Mouse (Mus musculus) stomach, embryonic 16.5 days (tissue): ENCODE measurements around the gene Ppm1h. TPM values are rescaled to one million over a fixed set of nuclear protein-coding genes. Genes with fewer than 3 reads are reported as not detected.

Experiments
- ATAC-seq: fragments of 200-750 bp; cut with Nextera tagmentation; 2 replicates; pipeline ENCODE4 v1.8.0; 2017; ENCODE audit warnings: moderate number of reproducible peaks, moderate TSS enrichment; ENCODE audit not compliant: insufficient read depth, low FRiP score
- H3K27ac ChIP-seq: fragments of 300-500 bp; sonication (generic); 2 replicates; pipeline ENCODE4 v1.5.1; 2014; ENCODE audit warnings: low read length
- H3K27me3 ChIP-seq: fragments of 300-500 bp; sonication (generic); 2 replicates; pipeline ENCODE4 v1.6.1; 2014; ENCODE audit warnings: low read length, control low read depth, mixed read lengths; ENCODE audit not compliant: control insufficient read depth, insufficient read depth
- H3K36me3 ChIP-seq: fragments of 300-500 bp; sonication (generic); 2 replicates; pipeline ENCODE4 v1.6.1; 2014; ENCODE audit warnings: low read length; ENCODE audit not compliant: control insufficient read depth, insufficient read depth
- H3K4me1 ChIP-seq: fragments of 300-500 bp; sonication (generic); 2 replicates; pipeline ENCODE4 v1.6.1; 2014; ENCODE audit warnings: low read length, control low read depth, mixed read lengths; ENCODE audit not compliant: control insufficient read depth, insufficient read depth
- H3K4me2 ChIP-seq: fragments of 300-500 bp; sonication (generic); 2 replicates; pipeline ENCODE4 v1.6.1; 2014; ENCODE audit warnings: low read depth, low read length, mixed read lengths
- H3K4me3 ChIP-seq: fragments of 300-500 bp; sonication (generic); replicated peaks from 2 replicates; pipeline ENCODE4 v1.5.1; 2014; ENCODE audit warnings: mild to moderate bottlenecking, low read length
- H3K9ac ChIP-seq: fragments of 300-500 bp; sonication (generic); 2 replicates; pipeline ENCODE4 v1.6.1; 2014; ENCODE audit warnings: low read length
- H3K9me3 ChIP-seq: fragments of 300-500 bp; sonication (generic); replicated peaks from 2 replicates; pipeline ENCODE4 v1.6.1; 2016; ENCODE audit warnings: low read length, control low read depth; ENCODE audit not compliant: control insufficient read depth
- WGBS: fragments of 180-500 bp; shearing (Covaris S2); extraction: QIAGEN DNeasy Blood & Tissue Kit; methylation state at CpG from one replicate; pipeline ENCODE4 v1.1.7; 2014; 5-methylcytosine and 5-hydroxymethylcytosine counted together
- polyA plus RNA-seq: library from polyadenylated mRNA; unstranded; fragments of >200 nt; fragmentation: Nextera tagmentation; extraction: Ambion mirVana; gene quantifications from 2 replicates; pipeline ENCODE4 v1.2.1, GENCODE M21; 2015

Gene Ppm1h
- polyA plus RNA-seq, 1 experiment from 2014 or later = 10.3 TPM

DNA sequence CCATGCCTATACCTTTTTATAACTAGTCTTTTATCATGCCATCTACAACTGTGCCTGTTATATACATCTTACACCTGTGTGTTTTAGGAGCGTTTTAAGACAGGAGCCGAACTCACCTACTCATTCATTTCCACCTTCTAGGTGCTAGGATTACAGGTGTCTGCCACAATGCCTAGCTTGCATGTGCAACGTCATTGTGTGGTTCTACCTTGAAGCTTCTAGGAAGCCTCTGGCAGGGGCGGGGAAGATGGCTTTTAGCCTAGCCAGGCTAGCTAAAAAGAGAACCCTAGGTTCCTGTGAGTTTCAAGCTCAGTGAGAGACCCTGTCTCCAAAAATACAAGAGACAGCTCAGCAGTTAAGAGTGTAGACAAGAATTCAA is 122.2 kb downstream of the Ppm1h start:
- Histone ChIP-seq H3K4me2 (no peak overlapping the region), H3K9me3 (0 out of 2 replicates have a peak, but pooled peaks cover 6% of the 10 kb centered on the region), H3K27me3 (no peaks in the 10 kb centered on the region), H3K4me3 (no peak overlapping the region), H3K36me3 (no peaks in the 10 kb centered on the region), H3K4me1 (peaks cover 6% of the 10 kb centered on the region; the same call in 1 of the 2 replicates), H3K9ac (no peak overlapping the region), H3K27ac (no peak overlapping the region)
- 80% methylated on average over 4 of the region's 4 CpGs for WGBS
- no peak for ATAC-seq

DNA sequence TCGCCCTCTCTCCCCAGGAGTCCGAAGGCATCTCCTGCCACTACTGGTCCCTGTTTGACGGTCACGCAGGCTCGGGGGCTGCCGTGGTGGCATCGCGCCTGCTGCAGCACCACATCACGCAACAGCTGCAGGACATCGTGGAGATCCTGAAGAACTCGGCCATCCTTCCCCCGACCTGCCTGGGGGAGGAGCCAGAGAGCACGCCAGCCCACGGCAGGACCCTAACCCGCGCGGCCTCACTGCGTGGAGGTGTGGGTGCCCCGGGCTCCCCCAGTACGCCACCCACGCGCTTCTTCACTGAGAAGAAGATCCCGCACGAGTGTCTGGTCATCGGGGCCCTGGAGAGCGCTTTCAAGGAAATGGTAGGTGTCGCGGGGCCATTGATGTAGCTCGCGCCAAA is 123.7 kb downstream of the Ppm1h start:
- peaks cover 7% of the 10 kb centered on the region for H3K4me1 ChIP-seq
- H3K9me3 ChIP-seq = 0 out of 2 replicates have a peak, but pooled peaks cover 6% of the 10 kb centered on the region
- H3K36me3 ChIP-seq = no peaks in the 10 kb centered on the region
- no peaks in the 10 kb centered on the region for H3K27me3 ChIP-seq
- H3K27ac ChIP-seq = no peak overlapping the region
- H3K9ac ChIP-seq = peak overlapping the region; percentile 58
- peak overlapping the region; percentile 29 for H3K4me3 ChIP-seq
- H3K4me2 ChIP-seq = peak overlapping the region; percentile 49
- WGBS = 30% methylated on average over 30 of the region's 30 CpGs
- no peak for ATAC-seq

DNA sequence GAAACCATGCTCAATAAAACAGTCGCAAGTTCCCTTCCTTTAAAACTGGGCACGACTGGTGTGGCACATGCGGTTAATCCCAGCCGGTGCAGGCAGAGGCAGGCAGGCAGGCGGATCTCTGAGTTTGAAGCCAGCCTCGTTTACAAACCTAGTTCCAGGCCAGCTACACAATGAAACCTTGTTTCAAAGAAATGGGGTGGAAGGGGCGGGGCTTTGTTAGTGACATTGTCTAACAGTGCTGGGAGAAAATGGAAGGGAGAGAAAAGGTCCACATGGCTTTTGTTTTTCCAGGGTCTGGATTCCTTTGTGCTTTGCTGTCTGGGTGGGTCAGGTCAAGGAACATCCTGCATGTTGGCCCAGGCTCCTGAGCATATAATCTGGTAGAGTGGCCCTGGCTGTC is 124.3 kb downstream of the Ppm1h start:
- Histone ChIP-seq H3K4me1 (peaks cover 13% of the 10 kb centered on the region), H3K27me3 (no peaks in the 10 kb centered on the region), H3K4me3 (no peak overlapping the region), H3K27ac (no peak overlapping the region), H3K4me2 (no peak overlapping the region), H3K9me3 (0 out of 2 replicates have a peak, but pooled peaks cover 6% of the 10 kb centered on the region), H3K9ac (no peak overlapping the region), H3K36me3 (no peaks in the 10 kb centered on the region)
- no peak for ATAC-seq
- 57% methylated on average over 7 of the region's 7 CpGs for WGBS

DNA sequence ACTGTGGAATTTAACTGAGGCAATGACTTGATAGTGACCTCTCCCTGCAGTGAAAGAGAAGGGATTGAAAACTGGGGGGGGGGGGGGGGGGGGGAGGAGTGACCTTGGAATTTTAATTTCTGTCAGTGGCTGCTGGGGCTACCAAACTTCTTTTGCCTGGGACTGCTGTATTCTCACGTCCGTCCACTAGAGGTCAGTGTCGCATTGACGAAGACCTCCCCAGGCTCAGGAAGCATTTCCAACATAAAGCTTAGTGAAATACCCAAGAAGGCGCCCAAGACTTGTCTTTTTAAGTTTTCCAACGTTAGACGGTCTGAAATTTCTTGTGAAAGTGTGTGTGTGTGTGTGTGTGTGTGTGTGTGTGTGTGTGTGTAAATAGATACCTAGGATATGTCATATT is 125.3 kb downstream of the Ppm1h start:
- H3K27me3 ChIP-seq = no peaks in the 10 kb centered on the region

GRCm38 (mm10) chr10:122805866-122806265 is 127.3 kb downstream of the Ppm1h start:
- WGBS = 54% methylated on average over 2 of the region's 2 CpGs
- H3K36me3 ChIP-seq = no peaks in the 10 kb centered on the region
- H3K27ac ChIP-seq = no peak overlapping the region
- peaks cover 17% of the 10 kb centered on the region for H3K4me1 ChIP-seq
- 0 out of 2 replicates have a peak, but pooled peaks cover 6% of the 10 kb centered on the region for H3K9me3 ChIP-seq
- H3K4me3 ChIP-seq = no peak overlapping the region
- no peak overlapping the region for H3K4me2 ChIP-seq
- ATAC-seq = no peak
- H3K9ac ChIP-seq = no peak overlapping the region
- no peaks in the 10 kb centered on the region for H3K27me3 ChIP-seq

More for the DNA sequence above, 125.3 kb downstream of the Ppm1h start:
- no peak for ATAC-seq
- H3K36me3 ChIP-seq = no peaks in the 10 kb centered on the region
- H3K4me2 ChIP-seq = no peak overlapping the region
- 10% methylated on average over 7 of the region's 7 CpGs for WGBS
- H3K4me1 ChIP-seq = peaks cover 17% of the 10 kb centered on the region
- no peak overlapping the region for H3K9ac ChIP-seq
- no peak overlapping the region for H3K4me3 ChIP-seq
- H3K27ac ChIP-seq = no peak overlapping the region
- 0 out of 2 replicates have a peak, but pooled peaks cover 6% of the 10 kb centered on the region for H3K9me3 ChIP-seq

- Histone ChIP-seq H3K36me3 (no peaks in the 10 kb centered on the region), H3K4me3 (no peak overlapping the region), H3K4me1 (peaks cover 17% of the 10 kb centered on the region), H3K27me3 (no peaks in the 10 kb centered on the region), H3K4me2 (no peak overlapping the region), H3K9me3 (0 out of 2 replicates have a peak, but pooled peaks cover 6% of the 10 kb centered on the region), H3K27ac (peak overlapping the region; percentile 77), H3K9ac (0 out of 2 replicates have a peak overlapping the region, but pooled peaks have one; percentile 10)
- peak; percentile 31; the same call in 1 of the 2 replicates for ATAC-seq
- WGBS = 28% methylated on average over 9 of the region's 9 CpGs
Observed at GRCm38 (mm10) chr10:122807127-122808105, 128.9 kb downstream of the Ppm1h start.

GRCm38 (mm10) chr10:122808186-122808585 is 129.6 kb downstream of the Ppm1h start:
- Histone ChIP-seq H3K4me3 (no peak overlapping the region), H3K27me3 (no peaks in the 10 kb centered on the region), H3K9ac (no peak overlapping the region), H3K27ac (0 out of 2 replicates have a peak overlapping the region, but pooled peaks have one; percentile 40), H3K9me3 (0 out of 2 replicates have a peak, but pooled peaks cover 6% of the 10 kb centered on the region), H3K4me2 (no peak overlapping the region), H3K36me3 (no peaks in the 10 kb centered on the region), H3K4me1 (peaks cover 11% of the 10 kb centered on the region)
- no peak for ATAC-seq
- 65% methylated on average over 4 of the region's 4 CpGs for WGBS

DNA sequence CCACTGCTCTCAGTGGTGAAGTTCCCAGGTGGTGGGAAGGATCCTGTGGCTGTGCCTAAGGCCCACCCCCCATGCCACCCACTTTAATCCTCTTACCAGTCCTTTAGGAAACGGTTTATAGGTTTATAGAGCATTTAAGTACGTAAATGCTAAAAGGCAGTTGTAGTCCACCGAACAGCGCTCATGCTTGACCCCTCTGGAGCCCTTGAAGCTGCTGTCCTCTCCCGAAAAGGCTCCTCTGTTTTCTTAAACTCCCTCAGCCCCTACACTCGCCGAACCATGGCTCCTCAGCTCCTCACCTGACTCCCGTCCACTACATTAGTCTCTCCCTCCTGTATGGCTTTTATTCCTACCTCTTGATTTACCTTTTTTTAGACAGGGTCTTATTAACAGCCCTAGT is 131.3 kb downstream of the Ppm1h start:
- no peak for ATAC-seq
- no peaks in the 10 kb centered on the region for H3K36me3 ChIP-seq
- H3K4me2 ChIP-seq = no peak overlapping the region
- H3K27ac ChIP-seq = no peak overlapping the region
- peaks cover 11% of the 10 kb centered on the region for H3K4me1 ChIP-seq
- H3K4me3 ChIP-seq = no peak overlapping the region
- WGBS = 85% methylated on average over 8 of the region's 8 CpGs
- 0 out of 2 replicates have a peak, but pooled peaks cover 2% of the 10 kb centered on the region for H3K9me3 ChIP-seq
- H3K27me3 ChIP-seq = no peaks in the 10 kb centered on the region
- H3K9ac ChIP-seq = no peak overlapping the region

DNA sequence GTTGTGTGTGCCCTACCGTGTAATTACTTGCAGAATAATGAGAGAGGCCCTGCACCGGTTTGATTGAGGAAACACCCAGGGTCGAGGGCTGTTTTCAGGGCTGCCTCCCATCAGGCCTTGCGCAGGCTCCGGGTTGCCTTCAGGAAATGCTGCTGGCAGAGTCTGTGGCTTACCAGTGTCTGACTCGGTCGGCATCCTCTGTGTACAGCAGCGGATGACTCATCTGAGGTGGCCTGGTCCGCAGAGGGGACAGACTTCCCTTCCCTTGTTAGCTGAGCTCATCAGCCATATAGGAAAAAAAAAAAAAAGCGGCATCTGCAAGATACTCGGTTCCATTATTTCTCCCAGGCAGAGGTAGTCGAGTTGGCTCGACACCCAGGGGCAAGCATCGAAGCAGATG is 136.5 kb downstream of the Ppm1h start:
- H3K27me3 ChIP-seq = no peaks in the 10 kb centered on the region

More for the DNA sequence above, 136.5 kb downstream of the Ppm1h start:
- Histone ChIP-seq H3K9ac (no peak overlapping the region), H3K27ac (no peak overlapping the region), H3K4me1 (no peaks in the 10 kb centered on the region), H3K9me3 (0 out of 2 replicates have a peak, but pooled peaks cover 2% of the 10 kb centered on the region), H3K4me3 (no peak overlapping the region), H3K4me2 (no peak overlapping the region), H3K36me3 (no peaks in the 10 kb centered on the region)
- 56% methylated on average over 14 of the region's 14 CpGs for WGBS
- ATAC-seq = peak; percentile 69; the same call in 1 of the 2 replicates
